Mouse (Mus musculus): ENCODE measurements around the gene Adam15.
A peak's percentile ranks its signal among the peaks of the same experiment; 100 is the strongest.

Gene Adam15

DNA sequence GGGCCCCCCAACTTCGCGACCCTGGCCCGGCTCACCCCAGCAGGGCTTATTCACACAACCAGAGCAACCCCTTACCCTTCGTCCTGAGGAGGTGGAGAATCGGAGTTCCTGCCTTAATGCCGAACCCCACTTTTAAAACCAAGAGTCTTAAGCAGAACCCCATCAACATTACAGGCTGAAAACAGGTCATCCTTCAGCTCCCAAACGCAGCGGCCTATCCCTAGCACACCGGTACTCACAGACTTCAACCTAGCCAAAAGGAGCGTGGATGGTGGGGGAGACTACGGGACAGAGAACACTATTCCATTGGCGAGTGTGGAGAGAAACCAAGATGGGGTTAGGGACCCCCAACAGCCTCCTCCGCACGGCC is 27.7 kb downstream of the Adam15 start:
- no peak for DNase-seq (ENCODE audit: low spot score)

DNA sequence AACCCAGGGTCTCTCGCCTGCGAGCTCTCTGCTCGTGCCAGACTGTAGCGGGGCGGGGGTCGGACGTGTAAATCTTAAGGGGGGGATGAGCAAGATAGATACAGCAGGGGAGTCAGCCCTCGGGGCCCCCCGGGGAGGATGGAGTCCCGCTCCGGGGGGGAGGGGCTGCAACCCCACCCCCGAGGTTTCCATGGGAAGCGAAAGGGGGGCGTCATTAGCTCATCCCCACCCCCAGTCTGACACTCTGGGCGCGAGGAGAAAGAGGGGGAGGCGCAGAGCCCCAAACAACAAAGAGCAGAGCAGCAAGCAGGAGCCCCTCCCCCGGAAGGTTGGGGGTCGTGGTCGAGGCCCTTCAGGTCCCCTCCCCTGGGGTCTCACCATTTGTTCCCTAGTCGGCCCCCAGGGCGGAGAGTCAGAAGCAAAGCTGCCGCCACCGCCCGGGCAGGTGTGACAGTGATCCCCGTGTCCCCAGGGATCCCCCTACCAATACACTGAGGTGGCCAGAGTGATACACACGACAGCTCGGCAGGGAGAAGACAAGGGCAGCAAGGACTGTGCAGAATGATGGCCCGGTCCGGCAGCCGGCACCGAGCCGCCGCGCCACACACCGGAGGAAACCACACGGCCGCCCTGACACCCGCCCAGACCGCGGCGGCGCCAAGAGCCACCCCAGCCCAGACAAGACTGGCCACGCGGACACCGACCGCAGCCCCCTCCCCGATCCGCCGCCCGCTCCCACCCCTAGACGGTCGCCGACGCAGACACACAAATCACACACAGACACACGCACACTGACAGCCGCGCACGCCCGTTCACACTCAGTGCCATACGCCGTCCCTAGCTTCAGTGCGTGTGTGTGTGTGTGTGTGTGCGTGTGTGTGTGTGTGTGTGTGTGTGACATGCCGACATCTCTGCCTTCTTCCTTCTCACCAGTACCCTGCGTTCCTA is 28.3 kb downstream of the Adam15 start:
- DNase-seq (ENCODE audit: low spot score), result no peak

DNA sequence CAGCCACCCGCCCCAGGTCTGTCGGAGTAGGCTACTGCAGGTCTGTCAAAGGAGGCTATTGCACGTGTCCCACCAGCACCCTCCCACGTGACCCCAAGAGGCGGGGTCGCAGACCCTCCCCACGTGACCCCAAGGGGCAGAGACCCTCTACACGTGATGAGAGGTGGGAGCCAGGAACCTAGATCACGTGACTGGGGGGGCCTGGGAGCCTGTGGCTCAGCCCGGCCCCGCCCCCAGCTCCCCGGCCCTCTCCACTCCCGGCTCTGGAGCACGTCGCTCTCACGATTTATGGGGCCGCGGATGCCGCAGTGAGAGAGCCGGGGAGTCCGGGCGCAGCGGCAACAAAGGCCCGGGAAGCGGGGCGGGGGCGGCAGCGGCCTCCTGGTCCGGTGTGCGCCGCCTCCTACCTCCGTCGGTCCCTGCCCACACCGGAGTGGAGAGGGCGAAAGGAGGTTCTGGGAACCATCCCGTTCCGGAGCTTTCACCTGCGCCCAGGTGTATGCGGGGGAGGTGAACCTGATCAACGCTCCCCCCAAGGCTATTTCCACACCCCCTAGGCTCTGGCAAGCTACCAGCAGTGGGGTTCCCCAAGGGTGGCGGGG is 29.1 kb downstream of the Adam15 start:
- DNase-seq (ENCODE audit: low spot score), result no peak

DNA sequence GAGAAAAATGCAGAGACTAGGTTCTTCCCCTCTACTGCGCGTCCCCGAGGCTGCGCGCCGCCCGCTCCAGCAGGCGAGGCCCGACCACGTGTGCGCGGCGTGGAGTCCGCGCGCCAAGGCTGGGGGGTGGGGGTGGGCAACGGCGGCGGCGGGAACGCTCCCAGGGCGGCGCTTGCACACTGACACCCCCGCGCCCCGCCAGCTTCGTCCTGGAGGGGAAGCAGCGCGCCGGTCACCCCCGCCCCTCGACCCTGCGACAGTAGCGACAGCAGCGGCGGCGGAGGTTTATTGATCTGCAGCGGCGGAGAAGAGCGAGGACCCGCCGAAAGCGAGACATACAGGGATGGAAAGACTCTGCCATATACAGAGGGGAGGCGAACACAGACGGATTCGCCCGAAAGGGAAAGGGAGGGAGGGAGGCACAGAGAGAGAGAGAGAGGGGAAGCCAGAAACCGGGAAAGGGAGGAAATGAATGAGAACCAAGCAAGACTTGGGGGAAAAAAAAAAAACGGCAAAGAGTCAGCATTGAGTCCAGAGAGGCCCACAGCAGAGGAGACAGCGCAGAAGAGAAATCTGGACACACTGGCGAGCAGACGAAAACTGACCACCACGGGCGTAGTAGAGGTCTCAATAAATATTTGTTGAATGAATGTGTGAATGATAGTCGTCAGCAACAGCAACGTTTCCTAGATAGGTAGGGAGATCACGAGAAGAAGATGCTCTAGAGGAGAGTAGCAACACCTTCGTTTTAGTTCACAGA is 30.0 kb downstream of the Adam15 start:
- no peak for DNase-seq (ENCODE audit: low spot score)

DNA sequence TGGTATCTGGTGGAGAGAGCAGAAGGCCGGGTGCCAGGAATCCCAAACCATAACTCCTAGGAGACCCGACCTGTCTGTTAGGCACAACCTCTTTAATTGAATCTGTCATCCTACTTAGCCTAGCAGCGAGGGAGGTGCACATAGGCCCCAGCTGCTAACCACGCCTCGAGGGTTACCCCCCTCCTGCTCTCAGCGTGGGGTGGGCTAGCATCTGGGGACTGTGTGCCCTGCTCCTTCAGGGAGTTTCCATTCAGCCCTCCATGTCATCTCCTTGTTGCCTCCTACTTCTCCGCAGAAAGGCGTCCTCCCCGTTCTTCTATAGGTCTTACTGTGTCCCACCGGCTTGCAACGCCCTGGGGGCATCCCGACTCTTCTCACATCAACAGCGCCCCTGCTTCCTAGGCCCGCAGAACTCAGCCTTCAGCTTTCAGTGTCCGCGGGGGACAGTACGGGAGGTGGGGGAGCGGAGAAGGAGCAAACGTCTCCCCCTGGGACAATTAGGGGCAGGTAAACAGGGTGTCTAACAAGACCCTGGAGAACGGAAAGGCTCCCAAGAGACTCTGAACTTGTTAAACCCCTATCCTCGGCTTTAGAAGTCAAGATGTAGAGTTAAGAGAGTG is 30.7 kb downstream of the Adam15 start:
- DNase-seq (ENCODE audit: low spot score), result no peak

DNA sequence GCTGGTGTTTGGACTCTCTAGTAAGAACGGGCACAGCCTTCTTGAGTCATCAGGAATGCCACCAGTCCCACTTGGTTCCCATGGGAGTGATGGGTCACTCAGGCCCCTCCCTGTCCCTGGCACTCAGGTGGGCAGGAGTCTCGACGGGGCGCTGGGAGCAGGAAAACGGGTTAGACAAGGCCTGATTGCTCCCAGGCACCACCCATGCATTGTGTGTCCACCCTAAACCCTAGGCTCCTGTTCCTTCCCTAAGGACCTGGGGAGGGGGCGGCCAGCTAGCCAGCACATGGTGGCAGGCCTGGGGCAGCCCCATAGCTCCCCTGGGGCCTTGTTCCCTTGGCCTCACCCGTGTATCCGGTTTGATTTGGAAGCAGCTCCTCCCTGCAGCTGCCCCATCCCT is 31.5 kb downstream of the Adam15 start:
- no peak for DNase-seq (ENCODE audit: low spot score)

DNA sequence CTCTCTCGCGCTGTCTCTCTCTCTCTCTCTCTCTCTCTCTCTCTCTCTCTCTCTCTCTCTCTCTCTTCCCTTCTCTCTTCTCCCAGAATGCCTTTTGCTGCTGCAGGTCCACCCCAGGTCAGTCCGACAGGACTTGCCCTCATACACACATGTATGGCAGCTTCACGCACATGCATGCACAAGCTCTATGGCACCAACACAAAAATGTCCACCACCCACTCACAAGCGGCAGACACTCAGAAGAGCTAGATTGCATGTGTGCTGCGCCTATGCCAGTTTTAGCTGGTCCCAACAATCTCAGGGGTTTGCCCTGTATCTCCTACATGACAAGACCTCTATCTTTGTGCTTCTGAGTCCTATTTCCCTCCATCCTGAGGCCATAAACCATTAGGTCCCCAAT is 32.5 kb downstream of the Adam15 start:
- no peak for DNase-seq (ENCODE audit: low spot score)

DNA sequence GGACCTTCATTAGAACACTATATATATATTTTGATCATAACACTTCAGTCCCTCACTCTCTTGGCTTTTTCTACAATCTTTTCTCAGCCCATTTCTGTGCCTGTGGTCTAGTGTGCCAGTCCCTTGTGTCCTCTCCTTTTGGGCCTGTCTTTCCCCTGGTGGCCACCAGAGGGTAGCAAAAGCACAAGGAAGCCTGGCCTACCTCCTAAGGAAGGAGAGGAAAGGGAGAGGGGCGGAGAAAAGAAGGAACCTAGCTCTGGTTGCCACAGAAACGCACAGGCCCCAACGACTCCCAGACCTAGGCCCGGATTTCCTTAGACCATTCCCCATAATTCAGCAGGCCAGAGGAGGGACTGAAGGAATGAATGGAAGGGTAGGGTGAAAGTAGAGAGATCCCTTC is 33.0 kb downstream of the Adam15 start:
- DNase-seq (ENCODE audit: low spot score), result peak; percentile 71

DNA sequence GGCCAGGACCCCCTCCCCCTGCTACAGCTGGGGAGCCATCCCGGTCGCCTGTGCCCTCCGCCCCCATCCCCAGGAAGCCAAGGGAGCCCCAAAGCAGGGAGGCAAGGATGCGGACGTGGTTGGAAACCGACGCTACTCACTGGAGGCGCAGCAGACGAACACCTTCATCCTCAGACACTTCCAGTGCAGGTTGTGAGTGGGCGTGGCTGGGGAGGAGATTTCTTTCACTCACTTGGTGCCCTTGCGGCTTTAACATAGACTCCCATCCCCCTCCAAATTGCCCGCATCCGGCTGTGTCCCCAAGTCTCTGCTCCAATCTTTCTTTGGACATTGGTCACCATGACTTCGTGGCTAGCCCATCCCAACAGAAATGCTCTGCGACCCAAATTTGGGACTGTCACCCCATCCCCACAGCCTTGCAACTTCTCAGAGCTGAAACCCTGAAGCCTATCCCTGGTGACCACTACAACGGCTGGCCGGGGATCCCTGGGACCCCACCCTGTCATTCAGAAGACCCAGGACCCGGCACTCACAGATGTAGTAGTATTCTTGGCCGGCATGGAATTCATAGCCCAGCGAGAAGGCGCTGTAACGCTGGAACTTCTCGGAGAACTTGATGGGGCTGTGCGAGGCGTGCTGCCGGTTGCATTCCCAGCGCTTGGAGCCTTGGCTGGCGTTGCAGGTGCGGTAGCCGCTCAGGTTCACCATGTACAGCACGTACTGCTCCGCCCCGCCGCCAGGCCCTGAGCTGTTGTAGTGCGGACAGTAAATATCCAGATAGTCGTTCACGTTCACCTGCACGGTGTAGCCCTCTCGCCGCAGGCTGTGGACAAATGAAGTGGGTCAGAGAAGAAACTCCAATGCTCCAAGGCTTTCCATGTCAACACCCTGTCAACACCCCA is 33.6 kb downstream of the Adam15 start:
- DNase-seq (ENCODE audit: low spot score), result no peak

DNA sequence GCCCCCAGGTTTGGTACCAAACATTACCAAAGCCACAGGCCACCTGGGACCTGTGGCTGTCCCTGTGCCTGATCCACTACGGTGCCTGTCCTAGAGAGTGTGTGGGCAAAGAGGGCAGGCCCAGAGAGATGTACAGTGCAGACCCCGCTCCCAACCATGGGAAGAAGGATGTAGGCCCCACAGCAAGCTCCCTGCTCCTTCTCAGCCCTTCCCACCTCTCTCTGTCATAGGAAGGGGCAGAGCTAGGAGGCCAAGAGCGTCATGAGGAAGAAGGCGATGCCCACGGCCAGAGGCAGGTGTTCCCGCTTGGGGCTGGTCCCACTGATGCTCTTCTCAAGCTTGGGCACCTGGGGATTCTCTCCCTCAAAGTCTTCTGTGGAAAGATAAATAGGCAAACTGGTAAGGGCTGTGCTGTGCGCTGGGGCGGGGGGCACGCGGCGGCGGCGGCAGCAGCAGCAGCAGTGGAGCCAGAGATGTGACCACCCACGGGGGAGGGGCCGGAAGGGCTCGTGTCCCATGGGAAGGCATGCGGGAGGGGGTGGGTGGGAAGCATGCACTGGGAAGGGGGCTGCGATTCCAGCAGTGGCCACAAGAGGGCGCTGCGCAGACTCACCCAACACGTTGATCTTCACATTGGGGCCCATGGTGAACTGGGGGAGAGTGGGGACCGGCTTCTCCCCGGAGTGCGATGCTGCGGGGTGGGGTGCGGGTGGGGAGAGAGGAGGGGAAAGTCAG is 34.4 kb downstream of the Adam15 start:
- DNase-seq (ENCODE audit: low spot score), result no peak

DNA sequence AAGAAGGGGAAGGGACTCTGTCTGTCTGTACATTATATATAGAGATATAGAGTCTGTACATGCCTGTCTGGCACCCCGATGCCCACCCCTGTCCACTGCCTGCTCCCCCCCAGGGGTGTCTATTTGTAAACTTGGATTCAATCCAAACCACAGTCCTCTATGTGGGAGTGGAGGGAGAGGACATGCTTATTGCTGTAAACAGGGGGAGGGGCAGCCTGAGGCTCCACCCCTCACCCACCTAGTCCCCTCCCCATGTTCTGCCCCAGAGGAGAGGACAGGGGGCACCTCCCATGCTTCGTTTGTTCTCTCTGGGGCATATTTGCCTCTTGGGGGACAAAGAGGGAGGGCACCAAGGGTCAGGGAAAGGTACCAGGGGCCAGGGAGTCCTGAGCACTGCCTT is 35.0 kb downstream of the Adam15 start:
- no peak for DNase-seq (ENCODE audit: low spot score)

DNA sequence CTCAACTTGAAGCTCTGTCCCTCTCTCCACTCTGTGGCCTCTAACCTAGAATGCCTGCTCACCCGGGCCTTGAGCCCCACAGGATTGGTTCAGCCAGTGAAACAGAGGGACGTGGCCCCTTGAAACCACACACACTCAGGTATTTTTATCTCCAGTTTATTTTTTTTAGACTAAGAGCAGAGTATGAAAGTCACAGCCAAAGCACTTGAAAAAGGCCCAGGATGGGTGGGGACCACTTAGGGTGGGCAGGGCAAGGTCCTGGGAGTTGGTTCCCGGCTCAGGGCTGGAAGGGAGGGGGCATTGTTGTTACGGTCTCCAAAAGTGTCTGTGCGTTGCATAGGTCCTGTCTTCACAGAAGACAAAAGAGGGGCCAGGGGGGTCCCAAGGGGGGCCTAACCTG is 35.5 kb downstream of the Adam15 start:
- DNase-seq (ENCODE audit: low spot score), result no peak

DNA sequence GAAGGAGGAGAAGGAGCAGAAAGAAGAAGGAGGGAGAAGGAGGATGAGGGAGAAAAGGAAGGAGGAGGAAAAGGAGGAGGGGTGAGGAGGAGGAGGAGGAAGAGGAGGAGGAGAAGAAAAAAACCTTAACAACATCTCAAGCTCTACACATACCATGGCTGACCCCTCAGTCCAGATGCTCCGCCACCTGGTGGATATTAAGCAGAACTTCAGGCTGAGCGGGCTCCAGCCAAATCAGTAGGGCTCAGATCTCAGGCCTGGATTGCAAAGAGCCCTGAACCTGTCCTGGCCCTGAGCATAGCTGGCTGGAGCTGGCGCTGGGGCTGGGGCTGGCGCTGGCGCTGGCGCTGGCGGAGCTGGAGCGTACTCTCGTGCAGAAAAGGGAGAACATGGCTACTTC is 41.7 kb downstream of the Adam15 start:
- DNase-seq (ENCODE audit: low spot score), result peak; percentile 51

DNA sequence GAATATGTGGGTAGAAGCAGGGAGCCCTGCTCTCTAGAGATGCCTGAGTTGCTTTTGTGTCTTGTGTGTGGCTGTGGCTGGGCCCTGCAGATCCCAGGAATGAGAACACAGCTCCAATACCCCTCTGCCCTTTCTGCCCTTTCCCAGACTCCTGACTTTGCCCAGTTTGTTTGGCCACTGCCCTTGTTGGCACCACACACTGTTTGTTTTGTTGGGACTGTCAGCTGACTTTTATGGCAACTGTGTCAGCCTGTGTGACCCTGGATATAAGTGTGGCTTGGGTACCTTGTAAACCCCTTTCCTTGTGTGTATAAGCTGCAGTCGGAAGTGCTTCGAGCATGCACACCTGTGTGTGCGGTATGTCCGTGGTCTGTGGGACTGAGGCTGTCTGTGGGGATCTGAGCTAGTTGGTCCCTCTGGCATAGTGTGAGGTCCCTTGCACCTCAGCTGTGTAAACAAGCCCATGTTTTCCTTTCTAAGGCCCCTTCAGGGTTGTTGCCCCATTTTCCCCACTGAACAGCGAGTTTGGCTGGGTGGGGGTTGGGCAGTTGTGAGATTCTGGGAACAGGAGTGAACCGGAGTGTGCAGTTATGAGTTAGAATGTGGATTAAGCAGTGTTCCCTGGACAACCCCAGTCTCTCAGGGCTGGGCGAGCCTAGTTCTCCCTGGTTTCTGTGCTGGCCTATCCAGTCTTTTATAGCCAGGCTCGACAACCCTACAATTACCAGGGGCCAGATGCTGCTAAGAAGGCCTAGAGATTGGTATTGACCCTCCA is 44.1 kb downstream of the Adam15 start:
- DNase-seq (ENCODE audit: low spot score), result no peak

DNA sequence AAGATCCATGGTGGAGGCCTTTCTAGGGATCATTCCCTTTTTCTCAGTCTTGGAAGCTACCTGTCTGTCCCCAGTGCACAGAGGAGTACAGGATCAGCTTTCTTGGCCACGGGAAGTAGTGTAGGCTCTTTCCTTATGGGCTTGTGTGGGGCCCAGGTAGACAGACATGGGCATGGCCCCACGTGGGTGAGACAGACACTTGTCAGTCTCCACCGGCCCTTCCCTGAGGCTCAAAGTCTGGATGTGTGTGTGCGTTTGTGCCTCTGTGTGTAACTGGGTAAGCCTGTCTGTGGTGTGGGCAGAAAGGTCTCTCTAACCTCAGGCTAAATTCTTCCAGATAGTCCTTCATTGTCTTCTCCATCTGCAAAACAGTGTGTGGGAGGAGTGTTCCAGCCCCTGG is 44.7 kb downstream of the Adam15 start:
- no peak for DNase-seq (ENCODE audit: low spot score)

DNA sequence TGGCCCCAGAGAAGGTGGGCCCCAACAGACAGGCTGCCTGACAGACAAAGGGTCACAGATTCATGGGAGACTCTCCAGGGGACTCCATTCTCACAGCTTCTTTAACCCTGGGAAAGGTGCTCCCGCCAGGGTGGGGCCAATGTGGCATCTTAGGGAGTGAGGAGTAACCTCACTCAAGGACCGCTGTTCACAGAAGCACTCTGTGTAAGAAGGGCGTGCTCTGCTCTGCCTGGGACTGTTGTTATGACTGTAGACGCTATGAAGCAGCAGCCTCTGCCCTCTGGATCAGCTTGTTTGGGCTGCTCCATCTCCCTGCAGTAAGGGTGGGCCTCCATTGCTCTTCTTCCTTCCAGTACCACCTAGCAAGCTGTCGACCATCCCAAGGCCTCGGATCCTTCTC is 45.4 kb downstream of the Adam15 start:
- DNase-seq (ENCODE audit: low spot score), result no peak

DNA sequence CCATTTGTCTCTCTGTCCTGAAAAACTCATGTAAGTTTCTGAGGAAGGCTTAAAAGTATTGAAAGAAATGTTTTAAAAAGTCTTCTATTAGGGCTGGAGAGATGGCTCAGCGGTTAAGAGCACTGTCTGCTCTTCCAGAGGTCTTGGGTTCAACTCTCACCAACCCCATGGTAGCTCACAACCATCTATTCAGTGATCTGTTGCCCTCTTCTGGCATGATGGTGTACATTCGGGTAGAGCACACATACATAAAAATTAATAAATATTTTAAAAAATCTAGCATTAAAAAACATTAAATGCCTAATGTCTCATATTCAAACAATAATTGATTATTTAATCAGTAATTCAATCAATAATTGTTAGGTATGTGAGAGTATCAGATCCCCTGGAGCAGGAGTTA is 49.3 kb downstream of the Adam15 start:
- DNase-seq (ENCODE audit: low spot score), result no peak

DNA sequence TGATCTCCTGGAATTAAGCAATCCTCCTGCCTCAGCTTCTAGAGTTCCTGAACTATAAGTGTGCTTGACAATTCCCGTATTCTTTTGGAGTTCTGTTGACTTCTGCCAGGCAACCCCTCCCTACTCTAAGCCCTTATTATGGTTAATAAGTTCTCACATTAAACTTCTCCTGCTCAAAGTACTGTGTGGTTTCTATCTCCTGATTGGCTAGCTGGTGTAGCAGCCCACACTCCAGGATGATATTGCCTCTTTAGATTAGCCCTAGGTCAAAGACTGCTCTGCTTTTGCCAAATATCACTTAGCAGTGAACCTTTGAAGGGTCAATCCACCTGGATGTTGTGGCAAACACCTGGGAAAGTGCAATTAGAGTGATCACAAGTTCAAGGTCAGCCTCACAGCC is 49.7 kb downstream of the Adam15 start:
- no peak for DNase-seq (ENCODE audit: low spot score)

DNA sequence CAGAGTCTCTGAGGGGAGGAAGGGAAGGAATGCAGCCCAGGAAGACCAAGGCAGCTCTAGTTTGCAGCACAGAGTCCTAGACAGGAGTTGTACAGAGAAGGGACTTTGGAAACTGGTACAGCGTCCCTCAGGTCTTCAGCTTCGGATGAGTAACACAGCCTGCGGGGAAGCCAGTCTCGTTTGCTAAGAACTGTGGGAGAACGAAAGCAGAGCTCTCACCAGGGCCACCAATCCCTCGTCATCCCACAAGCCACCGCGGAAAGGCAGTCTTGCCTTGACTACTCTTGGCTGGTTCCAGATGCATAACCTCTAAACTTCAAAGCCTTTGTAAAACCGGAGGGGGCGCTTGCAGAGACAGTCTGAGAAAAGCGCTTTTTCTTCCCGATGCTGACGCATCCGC is 50.3 kb downstream of the Adam15 start:
- DNase-seq (ENCODE audit: low spot score), result no peak

DNA sequence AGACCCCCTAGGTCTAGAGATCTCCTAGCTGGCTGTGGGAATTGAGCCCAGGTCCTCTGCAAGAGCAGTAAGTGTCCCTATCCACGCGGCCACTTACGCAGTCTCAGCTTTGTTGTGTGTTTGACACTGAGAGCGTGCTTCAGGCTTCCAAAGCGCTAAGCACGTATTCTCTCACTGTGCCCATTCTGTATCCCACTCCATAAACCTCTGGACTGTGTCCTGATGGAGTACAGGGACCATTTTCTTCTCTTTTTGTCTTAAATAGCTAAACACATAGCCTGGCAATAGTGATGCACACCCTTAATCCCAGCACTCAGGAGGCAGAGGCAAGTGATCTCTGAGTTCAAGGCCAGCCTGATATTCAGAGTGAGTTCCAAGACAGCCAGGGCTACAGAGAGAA is 50.9 kb downstream of the Adam15 start:
- no peak for DNase-seq (ENCODE audit: low spot score)
